Mouse (Mus musculus): ENCODE measurements around the gene Slc22a18. TPM values are rescaled to one million over a fixed set of nuclear protein-coding genes. Genes with fewer than 3 reads are reported as not detected.
A peak's percentile ranks its signal among the peaks of the same experiment; 100 is the strongest.

The Slc22a18 gene
- polyA plus RNA-seq, 1 experiment = 249 TPM

GRCm38 (mm10) chr7:143544368-143544767, 70.8 kb downstream of the Slc22a18 start:
- Histone ChIP-seq H3K27me3 (ENCODE audit: control insufficient read depth, insufficient read depth, low read length) (no peaks in the 10 kb centered on the region), H3K27ac (ENCODE audit: insufficient read depth, low read depth, low read length) (no peak overlapping the region), H3K4me1 (ENCODE audit: control insufficient read depth, insufficient read depth, insufficient read length, low read length) (no peaks in the 10 kb centered on the region), H3K4me3 (ENCODE audit: low read depth, low read length) (no peak overlapping the region), H3K36me3 (ENCODE audit: control insufficient read depth, insufficient read depth, low read length) (peaks cover 1% of the 10 kb centered on the region; the same call in 1 of the 2 replicates)
- TF ChIP-seq POLR2A (IDR thresholded peaks at IDR 0.05; ENCODE audit: low read depth, low read length) (no peak), CTCF (IDR thresholded peaks at IDR 0.05; ENCODE audit: extremely low read depth, insufficient read length, insufficient replicate concordance, low read depth, low read length) (peak; percentile 44; the same call in 1 of the 2 replicates)
- 92% methylated on average over 2 of the region's 2 CpGs for WGBS

GRCm38 (mm10) chr7:143546554-143546953, 73.0 kb downstream of the Slc22a18 start:
- no peak overlapping the region for H3K27ac ChIP-seq (ENCODE audit: insufficient read depth, low read depth, low read length)
- WGBS = 15% methylated on average over 2 of the region's 2 CpGs
- TF ChIP-seq CTCF (IDR thresholded peaks at IDR 0.05; ENCODE audit: extremely low read depth, insufficient read length, insufficient replicate concordance, low read depth, low read length) (no peak), POLR2A (IDR thresholded peaks at IDR 0.05; ENCODE audit: low read depth, low read length) (no peak)
- no peak overlapping the region for H3K4me3 ChIP-seq (ENCODE audit: low read depth, low read length)
- peaks cover 2% of the 10 kb centered on the region; the same call in 1 of the 2 replicates for H3K4me1 ChIP-seq (ENCODE audit: control insufficient read depth, insufficient read depth, insufficient read length, low read length)
- H3K27me3 ChIP-seq (ENCODE audit: control insufficient read depth, insufficient read depth, low read length) = no peaks in the 10 kb centered on the region
- no peaks in the 10 kb centered on the region for H3K36me3 ChIP-seq (ENCODE audit: control insufficient read depth, insufficient read depth, low read length)

GRCm38 (mm10) chr7:143548231-143548961, 74.9 kb downstream of the Slc22a18 start:
- Histone ChIP-seq H3K27ac (ENCODE audit: insufficient read depth, low read depth, low read length) (peak overlapping the region; percentile 92), H3K4me3 (ENCODE audit: low read depth, low read length) (peak overlapping the region; percentile 83), H3K4me1 (ENCODE audit: control insufficient read depth, insufficient read depth, insufficient read length, low read length) (peaks cover 2% of the 10 kb centered on the region; the same call in 1 of the 2 replicates), H3K36me3 (ENCODE audit: control insufficient read depth, insufficient read depth, low read length) (no peaks in the 10 kb centered on the region), H3K27me3 (ENCODE audit: control insufficient read depth, insufficient read depth, low read length) (no peaks in the 10 kb centered on the region)
- under 1% methylated on average over 54 of the region's 63 CpGs for WGBS
- 0 out of 2 replicates have a peak, but pooled peaks have one; percentile 5 for TF ChIP-seq CTCF (IDR thresholded peaks at IDR 0.05; ENCODE audit: extremely low read depth, insufficient read length, insufficient replicate concordance, low read depth, low read length)
- no peak for TF ChIP-seq POLR2A (IDR thresholded peaks at IDR 0.05; ENCODE audit: low read depth, low read length)

Other genes starting within 250 kb of the Slc22a18 start
- 8.7 and 9.6 TPM in 2 replicates for gene Cdkn1c, start 12.7 kb upstream of the Slc22a18 start, polyA plus RNA-seq (2012; rRNA removed)
- gene Phlda2, start 29.4 kb downstream of the Slc22a18 start, polyA plus RNA-seq (2012; rRNA removed) = 2.5 and 5.0 TPM in 2 replicates
- 18.8 and 35.8 TPM in 2 replicates for gene Nap1l4, start 75.4 kb downstream of the Slc22a18 start, polyA plus RNA-seq (2012; rRNA removed)
- 9.5 and 13.6 TPM in 2 replicates for gene Cars, start 126.4 kb downstream of the Slc22a18 start, polyA plus RNA-seq (2012; rRNA removed)
- gene Tnfrsf26, start 155.0 kb downstream of the Slc22a18 start, polyA plus RNA-seq (2012; rRNA removed) = 0.09 and 0.27 TPM in 2 replicates
- gene Tnfrsf22, start 175.9 kb downstream of the Slc22a18 start, polyA plus RNA-seq (2012; rRNA removed) = 0.99 and 1.4 TPM in 2 replicates
- 1.2 and 2.9 TPM in 2 replicates for gene Tnfrsf23, start 212.1 kb downstream of the Slc22a18 start, polyA plus RNA-seq (2012; rRNA removed)